Mouse (Mus musculus) forebrain, embryonic 14.5 days (tissue): Measurements from ENCODE around the gene Ypel4. TPM values are rescaled to one million over a fixed set of nuclear protein-coding genes. Genes with fewer than 3 reads are reported as not detected.

Source experiments
- ATAC-seq: fragments of 200-750 bp; cut with Nextera tagmentation; 2 replicates; pipeline ENCODE4 v1.8.0; 2017; ENCODE audit warnings: mild to moderate bottlenecking, moderate library complexity
- DNase-seq: peaks from one replicate; pipeline ENCODE4 v3.0.0-alpha.2; 2015; ENCODE audit warnings: low spot score
- H3K27ac ChIP-seq: fragments of 300-500 bp; sonication (generic); 2 replicates; pipeline ENCODE4 v1.5.1; 2014; ENCODE audit warnings: low read depth, mild to moderate bottlenecking, control low read depth, low read length, moderate library complexity
- H3K27me3 ChIP-seq: fragments of 300-500 bp; sonication (generic); replicated peaks from 2 replicates; pipeline ENCODE4 v1.6.1; 2014; ENCODE audit warnings: low read length, control low read depth, mixed read lengths; ENCODE audit not compliant: control insufficient read depth, insufficient read depth
- H3K36me3 ChIP-seq: fragments of 300-500 bp; sonication (generic); 2 replicates; pipeline ENCODE4 v1.6.1; 2014; ENCODE audit warnings: low read length, control low read depth; ENCODE audit not compliant: control insufficient read depth, insufficient read depth
- H3K4me1 ChIP-seq: fragments of 300-500 bp; sonication (generic); 2 replicates; pipeline ENCODE4 v1.6.1; 2014; ENCODE audit warnings: antibody characterized with exemption, low read length, control low read depth; ENCODE audit not compliant: control insufficient read depth, insufficient read depth
- H3K4me2 ChIP-seq: fragments of 300-500 bp; sonication (generic); 2 replicates; pipeline ENCODE4 v1.6.1; 2014; ENCODE audit warnings: mild to moderate bottlenecking, control low read depth, low read length
- H3K4me3 ChIP-seq: fragments of 300-500 bp; sonication (generic); 2 replicates; pipeline ENCODE4 v1.5.1; 2014; ENCODE audit warnings: low read depth, low read length, control low read depth
- H3K9ac ChIP-seq: fragments of 300-500 bp; sonication (generic); 2 replicates; pipeline ENCODE4 v1.6.1; 2014; ENCODE audit warnings: mild to moderate bottlenecking, low read length, control low read depth, moderate library complexity
- H3K9me3 ChIP-seq: fragments of 300-500 bp; sonication (generic); replicated peaks from 2 replicates; pipeline ENCODE4 v1.6.1; 2016; ENCODE audit warnings: low read length, control low read depth, mixed read lengths; ENCODE audit not compliant: control insufficient read depth
- WGBS: fragments of 180-500 bp; shearing (Covaris S2); extraction: QIAGEN DNeasy Blood & Tissue Kit; methylation state at CpG from one replicate; pipeline ENCODE4 v1.1.7; 2014; 5-methylcytosine and 5-hydroxymethylcytosine counted together
- polyA plus RNA-seq: library from polyadenylated mRNA; unstranded; fragments of >200 nt; fragmentation: Nextera tagmentation; extraction: Ambion mirVana; gene quantifications from 2 replicates; pipeline ENCODE4 v1.2.1, GENCODE M21; 2014

The Ypel4 gene
- polyA plus RNA-seq, 1 experiment from 2014 or later: 16.3 TPM

GRCm38 (mm10) chr2:84735346-84735920, 1.6 kb downstream of the Ypel4 start:
- Histone ChIP-seq H3K4me1 (peaks cover 50% of the 10 kb centered on the region), H3K9me3 (no peaks in the 10 kb centered on the region), H3K9ac (peak overlapping the region; percentile 68), H3K27ac (0 out of 2 replicates have a peak overlapping the region, but pooled peaks have one; percentile 45), H3K4me2 (peak overlapping the region; percentile 77), H3K36me3 (no peaks in the 10 kb centered on the region; the same call in 1 of the 2 replicates), H3K27me3 (no peaks in the 10 kb centered on the region), H3K4me3 (peak overlapping the region; percentile 38)
- WGBS: 22% methylated on average over 7 of the region's 7 CpGs
- DNase-seq: peak; percentile 4
- no peak for ATAC-seq

- peaks cover 3% of the 10 kb centered on the region; the same call in 1 of the 2 replicates for H3K36me3 ChIP-seq
- no peaks in the 10 kb centered on the region for H3K9me3 ChIP-seq
- DNase-seq: peak; percentile 25
- no peaks in the 10 kb centered on the region for H3K27me3 ChIP-seq
- no peak for ATAC-seq
- peak overlapping the region; percentile 47 for H3K9ac ChIP-seq
- H3K27ac ChIP-seq: no peak overlapping the region
- 6% methylated on average over 27 of the region's 27 CpGs for WGBS
- peak overlapping the region; percentile 25 for H3K4me3 ChIP-seq
- H3K4me1 ChIP-seq: peaks cover 61% of the 10 kb centered on the region
- peak overlapping the region; percentile 77 for H3K4me2 ChIP-seq
Observed at GRCm38 (mm10) chr2:84736312-84737161, 2.7 kb downstream of the Ypel4 start.

- DNase-seq: peak; percentile 51
- H3K9ac ChIP-seq: peak overlapping the region; percentile 47
- no peak for ATAC-seq
- H3K4me2 ChIP-seq: peak overlapping the region; percentile 77
- no peak overlapping the region for H3K4me3 ChIP-seq
- peaks cover 3% of the 10 kb centered on the region; the same call in 1 of the 2 replicates for H3K36me3 ChIP-seq
- peak overlapping the region; percentile 29 for H3K27ac ChIP-seq
- no peaks in the 10 kb centered on the region for H3K27me3 ChIP-seq
- H3K4me1 ChIP-seq: peaks cover 71% of the 10 kb centered on the region
- no peaks in the 10 kb centered on the region for H3K9me3 ChIP-seq
- WGBS: 7% methylated on average over 8 of the region's 8 CpGs
Observed at GRCm38 (mm10) chr2:84737451-84737925, 3.6 kb downstream of the Ypel4 start.

GRCm38 (mm10) chr2:84738271-84738911, 4.5 kb downstream of the Ypel4 start:
- Histone ChIP-seq H3K4me2 (peak overlapping the region; percentile 34; the same call in 1 of the 2 replicates), H3K4me3 (no peak overlapping the region), H3K9ac (peak overlapping the region; percentile 47; the same call in 1 of the 2 replicates), H3K9me3 (no peaks in the 10 kb centered on the region), H3K27ac (0 out of 2 replicates have a peak overlapping the region, but pooled peaks have one; percentile 9), H3K4me1 (peaks cover 69% of the 10 kb centered on the region), H3K36me3 (peaks cover 3% of the 10 kb centered on the region; the same call in 1 of the 2 replicates), H3K27me3 (no peaks in the 10 kb centered on the region)
- WGBS: 1% methylated on average over 12 of the region's 12 CpGs
- no peak for ATAC-seq
- peak; percentile 46 for DNase-seq

GRCm38 (mm10) chr2:84740608-84741333, 6.9 kb downstream of the Ypel4 start:
- ATAC-seq: no peak
- H3K27ac ChIP-seq: peak overlapping the region; percentile 39; the same call in 1 of the 2 replicates
- WGBS: 57% methylated on average over 15 of the region's 15 CpGs

GRCm38 (mm10) chr2:84741841-84742450, 8.1 kb downstream of the Ypel4 start:
- ATAC-seq: no peak
- 2% methylated on average over 5 of the region's 5 CpGs for WGBS

More at GRCm38 (mm10) chr2:84740608-84741333, 6.9 kb downstream of the Ypel4 start:
- peak overlapping the region; percentile 94; the same call in 1 of the 2 replicates for H3K9ac ChIP-seq
- peaks cover 3% of the 10 kb centered on the region; the same call in 1 of the 2 replicates for H3K36me3 ChIP-seq
- H3K9me3 ChIP-seq: no peaks in the 10 kb centered on the region
- H3K4me2 ChIP-seq: peak overlapping the region; percentile 89
- peak; percentile 35 for DNase-seq
- H3K4me3 ChIP-seq: peak overlapping the region; percentile 75; the same call in 1 of the 2 replicates
- peaks cover 64% of the 10 kb centered on the region for H3K4me1 ChIP-seq
- H3K27me3 ChIP-seq: no peaks in the 10 kb centered on the region

GRCm38 (mm10) chr2:84742451-84743283, 8.8 kb downstream of the Ypel4 start:
- peak overlapping the region; percentile 98 for H3K27ac ChIP-seq
- peaks cover 46% of the 10 kb centered on the region for H3K4me1 ChIP-seq
- peak overlapping the region; percentile 89 for H3K4me2 ChIP-seq
- peak overlapping the region; percentile 75 for H3K4me3 ChIP-seq
- ATAC-seq (peak; percentile 72), DNase-seq (peak; percentile 92)
- H3K9ac ChIP-seq: peak overlapping the region; percentile 94
- H3K36me3 ChIP-seq: peaks cover 3% of the 10 kb centered on the region; the same call in 1 of the 2 replicates
- WGBS: 1% methylated on average over 23 of the region's 26 CpGs
- no peaks in the 10 kb centered on the region for H3K9me3 ChIP-seq
- H3K27me3 ChIP-seq: no peaks in the 10 kb centered on the region

More at GRCm38 (mm10) chr2:84741841-84742450, 8.1 kb downstream of the Ypel4 start:
- H3K4me1 ChIP-seq: peaks cover 52% of the 10 kb centered on the region
- H3K9ac ChIP-seq: peak overlapping the region; percentile 94
- H3K9me3 ChIP-seq: no peaks in the 10 kb centered on the region
- DNase-seq: peak; percentile 23
- H3K36me3 ChIP-seq: peaks cover 3% of the 10 kb centered on the region; the same call in 1 of the 2 replicates
- peak overlapping the region; percentile 89 for H3K4me2 ChIP-seq
- H3K27me3 ChIP-seq: no peaks in the 10 kb centered on the region
- H3K27ac ChIP-seq: peak overlapping the region; percentile 98
- H3K4me3 ChIP-seq: peak overlapping the region; percentile 75
